Mouse (Mus musculus): ENCODE data around the gene Ctnnd2. TPM values are rescaled to one million over a fixed set of nuclear protein-coding genes. Genes with fewer than 3 reads are reported as not detected.

Gene Ctnnd2
- total RNA-seq, 2 experiments from 2014 or later: 268 to 274 TPM

DNA sequence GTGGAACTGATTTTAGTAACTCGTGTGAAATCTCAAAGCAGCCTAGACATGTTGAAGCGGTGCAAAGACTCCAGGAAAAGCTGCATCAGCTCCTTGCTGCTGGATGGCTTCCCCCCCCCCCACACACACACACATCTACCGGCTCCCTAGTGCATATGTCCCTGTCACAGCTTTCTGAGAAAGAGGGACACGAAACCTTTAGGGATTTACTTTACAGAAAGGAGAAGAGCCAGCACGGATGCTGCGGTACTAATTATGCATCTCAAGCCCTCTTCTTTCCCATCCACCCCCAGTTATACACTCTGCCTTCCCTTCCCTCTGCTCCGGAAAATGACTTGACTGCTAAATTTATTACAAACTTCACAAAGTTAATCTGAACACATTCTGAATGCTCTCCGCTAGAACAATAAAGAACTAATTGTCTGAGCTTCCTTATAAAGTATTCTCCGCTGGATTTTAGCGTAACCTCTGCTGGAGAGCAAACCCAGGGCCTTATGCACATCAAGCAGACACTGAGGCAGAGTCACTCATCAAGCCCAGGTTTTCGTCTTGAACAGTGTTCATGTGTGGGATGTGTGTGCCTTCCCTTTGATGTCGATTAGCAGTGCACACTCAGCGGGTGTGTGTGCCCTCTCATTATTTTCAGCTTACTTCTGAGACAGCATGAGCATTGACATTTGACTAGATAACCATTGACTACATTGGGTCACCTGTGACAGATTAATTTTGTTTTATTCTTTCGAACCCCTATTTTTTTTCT, 510.1 kb downstream of the Ctnnd2 start:
- intact Hi-C loops (cut with DNase I): no loop called here
- peak; percentile 17 to 32 for DNase-seq (ENCODE audit: low spot score in 2 of 2)

DNA sequence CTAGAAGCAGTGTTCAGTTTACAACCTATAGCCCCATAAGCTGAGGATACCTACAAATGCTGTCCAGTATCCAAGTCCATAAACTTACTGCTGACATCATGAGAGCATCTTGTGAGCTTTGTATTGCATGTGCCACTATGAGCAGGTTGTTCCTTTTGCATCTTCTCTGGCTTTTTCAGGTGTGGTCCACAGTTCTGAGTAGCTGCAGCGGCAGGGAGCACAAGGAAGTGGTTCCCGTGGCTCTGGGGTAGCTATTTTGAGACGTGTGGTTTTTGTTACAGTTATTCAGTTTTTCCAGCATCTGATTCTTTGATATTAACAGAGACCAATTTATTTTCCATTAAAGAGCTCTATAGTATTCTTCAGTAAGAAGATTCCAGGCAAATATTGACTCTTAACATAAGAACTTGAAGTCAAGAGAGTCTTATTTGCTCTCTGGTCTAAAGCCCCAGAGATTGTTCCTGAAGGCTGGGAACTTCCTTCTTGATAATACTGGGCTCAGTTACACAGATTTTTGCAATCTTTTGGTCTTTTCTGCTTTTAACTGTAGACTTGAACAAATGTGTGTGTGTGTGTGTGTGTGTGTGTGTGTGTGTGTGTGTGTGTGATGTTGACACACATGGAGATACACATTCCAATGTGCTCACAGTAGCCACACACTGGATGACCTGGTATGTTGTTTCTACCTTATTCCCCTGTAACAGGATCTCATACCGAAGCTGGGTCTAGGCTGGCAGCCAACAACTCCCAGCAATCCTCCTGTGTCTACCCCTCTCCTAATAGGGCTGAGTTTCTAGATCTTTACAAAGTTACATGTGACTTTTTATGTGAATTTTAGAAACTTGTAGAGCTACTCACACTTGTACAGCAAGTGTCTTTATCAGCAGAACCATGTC, 514.1 kb downstream of the Ctnnd2 start:
- intact Hi-C loops (cut with DNase I): no loop called here
- DNase-seq (ENCODE audit: low spot score in 2 of 2): no peak

DNA sequence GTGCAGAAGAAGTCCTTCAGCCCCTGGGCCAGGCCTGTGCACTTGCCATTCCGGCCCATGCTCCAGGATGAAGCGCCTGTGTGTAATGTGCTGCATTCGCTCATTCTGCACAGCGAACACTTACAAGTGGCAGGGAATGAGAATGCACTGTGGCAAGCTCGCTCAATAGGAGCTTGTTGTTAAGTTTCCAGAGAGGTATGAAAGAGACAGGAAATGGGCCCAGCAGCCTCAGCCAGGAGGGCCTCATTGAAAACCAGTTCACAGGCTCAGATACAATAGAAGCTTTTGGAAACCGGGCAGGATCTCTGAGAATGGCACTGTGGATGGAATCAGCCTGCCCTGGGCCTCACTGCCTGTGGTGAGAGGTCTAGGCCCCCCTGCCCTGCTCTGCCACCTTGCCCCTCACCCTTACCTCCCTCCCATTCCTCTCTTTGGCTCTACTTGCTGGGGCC, 521.4 kb downstream of the Ctnnd2 start:
- peak; percentile 19 to 27 for DNase-seq (ENCODE audit: low spot score in 2 of 2)
- intact Hi-C loops (cut with DNase I): no loop called here

DNA sequence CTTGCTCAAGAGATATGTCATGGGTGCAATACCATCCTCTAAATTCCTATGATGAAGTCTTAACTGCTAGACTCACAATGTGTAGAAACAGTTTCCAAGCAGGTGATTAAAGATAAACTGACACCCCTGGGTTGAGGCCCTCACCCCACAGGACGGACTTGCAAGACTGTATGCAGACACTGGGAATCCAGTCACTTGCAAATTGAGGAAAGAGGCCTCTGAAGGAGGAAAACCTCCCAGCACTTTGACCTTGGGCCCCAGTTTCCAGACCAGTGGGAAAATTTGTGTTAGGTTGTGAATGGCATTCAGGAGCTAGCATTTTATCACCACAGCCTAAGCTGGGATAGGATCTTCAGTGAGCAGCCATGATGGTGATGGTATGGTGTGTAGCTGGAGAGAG, 521.9 kb downstream of the Ctnnd2 start:
- DNase-seq (ENCODE audit: low spot score in 2 of 2): no peak
- intact Hi-C loops (cut with DNase I): no loop called here

DNA sequence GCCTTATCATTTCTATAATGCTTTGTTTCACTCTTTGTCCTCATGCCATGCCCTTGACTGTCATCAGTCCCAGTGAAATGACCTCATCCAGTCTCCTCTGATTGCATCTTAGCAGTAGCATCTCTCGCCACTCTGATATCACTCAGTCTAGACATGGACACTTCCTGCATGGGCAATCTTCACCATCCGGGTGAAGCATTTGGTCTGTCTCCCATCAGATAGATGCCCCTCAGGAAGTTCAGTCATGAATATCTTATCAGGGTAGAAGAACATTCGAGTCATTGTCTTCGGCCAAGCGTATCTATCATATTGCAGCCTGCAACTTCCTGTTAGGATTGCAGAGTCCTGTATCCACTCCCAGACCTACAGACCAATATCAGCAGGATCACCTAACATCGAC, 523.5 kb downstream of the Ctnnd2 start:
- no peak for DNase-seq (ENCODE audit: low spot score in 2 of 2)
- intact Hi-C loops (cut with DNase I): no loop called here

DNA sequence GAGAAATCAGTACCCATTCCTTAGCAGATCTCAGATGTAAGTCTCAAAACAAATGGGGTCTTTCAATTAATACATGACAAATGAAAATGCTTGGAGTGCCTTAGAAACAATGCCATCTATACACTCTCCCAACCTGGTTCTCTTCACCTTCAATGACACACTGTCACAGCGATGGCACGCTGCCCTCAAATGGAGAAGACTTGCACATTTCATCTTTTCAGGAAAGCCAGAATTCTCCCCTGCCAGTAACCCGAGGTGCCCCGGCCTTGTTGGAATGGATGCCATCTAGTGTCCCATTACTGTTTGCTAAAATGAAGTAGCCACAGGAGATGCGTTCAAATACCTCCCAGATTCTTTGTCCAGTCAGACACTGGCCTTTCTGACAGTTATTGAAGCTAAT, 525.0 kb downstream of the Ctnnd2 start:
- DNase-seq (ENCODE audit: low spot score in 2 of 2): no peak
- intact Hi-C loops (cut with DNase I): no loop called here

DNA sequence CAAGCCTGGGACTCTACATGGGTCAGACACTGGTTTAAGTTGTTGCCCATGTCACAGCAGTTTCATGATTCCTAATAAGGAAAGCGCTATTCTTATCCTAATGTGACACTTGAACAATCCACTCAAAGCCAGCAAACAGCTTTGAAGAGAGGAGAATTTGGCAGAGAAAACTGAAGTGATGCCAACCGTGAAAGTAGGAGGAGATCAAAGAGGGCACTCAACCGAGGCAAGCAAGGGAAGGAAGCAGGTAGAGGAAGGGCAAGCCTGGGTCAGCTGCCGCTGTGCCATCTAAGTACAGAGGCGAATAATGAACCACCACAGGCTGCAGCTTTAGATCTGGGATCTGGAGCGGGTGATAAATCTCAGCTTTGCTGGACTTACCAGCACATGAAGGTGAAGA, 528.4 kb downstream of the Ctnnd2 start:
- DNase-seq (ENCODE audit: low spot score in 2 of 2): no peak
- intact Hi-C loops (cut with DNase I): no loop called here

DNA sequence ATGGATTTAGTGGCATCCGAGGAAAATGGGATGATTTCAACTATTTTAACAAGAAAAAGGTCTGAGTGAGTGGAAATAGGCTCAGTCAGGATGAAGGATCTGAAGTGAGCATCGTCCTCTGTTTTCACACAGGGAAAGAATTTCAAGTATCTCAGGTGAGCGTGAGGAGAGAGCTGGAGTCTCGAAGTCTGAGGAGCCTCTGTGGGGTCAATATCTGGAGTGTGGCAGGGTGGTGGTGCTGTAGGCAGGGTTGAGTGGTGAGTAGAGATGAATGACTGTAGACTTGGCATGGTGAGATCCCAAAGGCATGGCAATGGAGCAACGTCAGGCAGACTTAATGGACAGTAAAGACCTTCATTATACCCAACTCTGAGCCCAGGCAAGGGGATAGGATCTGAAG, 529.2 kb downstream of the Ctnnd2 start:
- intact Hi-C loops (cut with DNase I): no loop called here
- DNase-seq (ENCODE audit: low spot score in 2 of 2): no peak

DNA sequence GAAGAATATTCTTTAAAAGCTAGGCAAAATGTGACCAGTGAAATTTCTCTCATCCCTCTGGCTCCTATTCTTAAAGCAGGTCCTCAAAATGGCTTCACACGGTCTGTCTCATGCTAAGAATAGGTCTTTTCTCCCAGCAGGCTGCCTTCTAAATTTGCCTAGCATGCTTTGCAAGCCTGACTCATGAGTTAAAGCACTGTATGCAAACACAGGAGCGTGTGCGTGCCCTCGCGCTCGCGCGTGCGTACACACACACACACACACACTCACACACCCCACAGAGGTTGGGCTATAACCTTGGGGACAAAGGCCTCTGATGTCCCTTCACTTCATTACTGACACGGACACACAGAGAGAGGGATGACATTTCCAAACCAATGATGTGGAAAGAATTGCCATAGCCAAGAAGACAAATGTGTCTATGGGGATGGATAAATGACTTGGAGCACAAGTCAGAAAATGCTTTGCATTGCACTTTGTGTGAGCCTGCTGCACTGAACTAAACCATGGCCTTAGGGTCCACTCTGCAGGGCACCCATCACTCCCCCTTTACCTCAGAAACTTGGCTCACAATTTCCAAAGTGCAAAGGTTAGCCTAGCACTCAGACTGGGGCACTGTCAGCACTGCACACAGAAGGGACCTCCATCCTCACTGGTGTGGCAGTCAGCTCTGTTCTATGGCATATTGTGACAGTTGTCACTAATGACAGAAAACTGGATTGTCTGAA, 536.8 kb downstream of the Ctnnd2 start:
- intact Hi-C loops (cut with DNase I): no loop called here

DNA sequence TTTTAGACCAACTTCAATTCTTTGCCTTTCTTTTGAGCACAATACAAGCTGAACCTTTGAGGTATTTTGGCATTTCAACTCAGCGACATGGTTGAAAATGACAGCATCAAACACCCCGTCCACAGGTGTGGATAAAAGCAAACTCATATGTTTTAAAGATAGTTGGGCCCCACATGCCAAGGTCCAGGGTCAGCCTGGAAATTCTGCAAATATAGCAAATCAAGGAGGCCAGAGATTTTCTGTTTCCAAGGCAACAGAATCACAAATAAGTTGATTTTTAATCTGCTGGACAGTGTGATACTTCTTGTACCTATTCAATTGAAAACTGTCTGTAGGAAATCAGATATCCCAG, 537.3 kb downstream of the Ctnnd2 start:
- DNase-seq (ENCODE audit: low spot score in 2 of 2): no peak
- intact Hi-C loops (cut with DNase I): no loop called here

More for the DNA sequence above, 536.8 kb downstream of the Ctnnd2 start:
- DNase-seq (ENCODE audit: low spot score in 2 of 2): peak; percentile 41 to 62

DNA sequence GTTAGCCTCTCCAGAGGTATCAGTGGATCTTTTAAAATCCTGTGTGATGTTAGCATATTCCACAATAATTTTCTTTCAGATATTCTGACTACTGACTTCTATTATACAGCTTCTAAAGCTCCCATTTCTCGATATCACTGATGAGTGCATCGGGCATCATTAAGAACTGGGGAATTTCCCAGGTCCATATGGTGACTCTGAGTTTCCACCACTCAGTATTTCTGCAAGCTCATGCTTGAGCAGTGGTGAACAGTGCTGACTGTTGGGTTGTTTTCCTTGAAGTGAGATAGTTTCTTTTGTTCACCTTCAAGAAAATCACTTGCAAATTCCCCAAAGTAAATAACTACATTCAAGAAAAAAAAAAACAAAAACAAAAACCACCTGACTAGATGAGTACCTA, 542.4 kb downstream of the Ctnnd2 start:
- no peak for DNase-seq (ENCODE audit: low spot score in 2 of 2)
- intact Hi-C loops (cut with DNase I): no loop called here

DNA sequence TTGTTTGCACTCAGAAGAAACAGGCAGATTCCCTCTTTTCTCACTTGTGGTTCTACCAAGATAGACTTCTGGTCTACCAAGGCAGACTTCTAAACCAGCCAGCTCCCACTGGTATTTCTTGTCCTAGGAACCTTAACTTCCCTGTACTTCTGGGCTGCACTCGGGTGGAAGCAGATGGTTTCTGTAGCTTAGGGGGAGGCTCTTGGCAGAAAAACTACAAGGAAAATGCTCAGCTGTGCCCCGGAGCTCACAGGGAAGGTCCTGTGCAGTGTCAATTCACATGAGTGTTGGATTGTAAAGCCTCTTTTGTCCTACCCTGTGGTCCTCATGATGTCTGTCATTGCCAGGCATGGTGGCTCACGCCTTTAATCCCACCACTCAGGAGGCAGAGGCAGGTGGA, 546.4 kb downstream of the Ctnnd2 start:
- DNase-seq (ENCODE audit: low spot score in 2 of 2): no peak
- intact Hi-C loops (cut with DNase I): no loop called here

DNA sequence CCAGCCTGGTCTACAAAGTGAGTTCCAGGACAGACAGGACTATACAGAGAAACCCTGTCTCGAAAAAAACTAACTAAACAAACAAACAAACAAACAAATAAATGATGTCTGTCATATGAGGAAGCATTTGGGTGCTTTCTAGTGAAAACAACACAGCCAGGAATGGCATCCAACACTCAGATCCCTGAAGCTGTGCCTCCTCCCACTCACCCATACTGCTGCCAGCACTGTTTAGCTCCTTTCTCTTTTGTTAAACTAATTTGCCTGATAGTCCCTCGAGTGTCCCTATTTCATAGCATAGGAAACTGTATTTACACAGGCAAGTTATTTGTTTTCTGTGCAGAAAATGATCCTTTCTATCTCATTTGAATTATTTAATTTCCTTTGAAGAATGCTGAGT, 546.8 kb downstream of the Ctnnd2 start:
- intact Hi-C loops (cut with DNase I): no loop called here
- DNase-seq (ENCODE audit: low spot score in 2 of 2): peak in 1 of 2 experiments; percentile 25

DNA sequence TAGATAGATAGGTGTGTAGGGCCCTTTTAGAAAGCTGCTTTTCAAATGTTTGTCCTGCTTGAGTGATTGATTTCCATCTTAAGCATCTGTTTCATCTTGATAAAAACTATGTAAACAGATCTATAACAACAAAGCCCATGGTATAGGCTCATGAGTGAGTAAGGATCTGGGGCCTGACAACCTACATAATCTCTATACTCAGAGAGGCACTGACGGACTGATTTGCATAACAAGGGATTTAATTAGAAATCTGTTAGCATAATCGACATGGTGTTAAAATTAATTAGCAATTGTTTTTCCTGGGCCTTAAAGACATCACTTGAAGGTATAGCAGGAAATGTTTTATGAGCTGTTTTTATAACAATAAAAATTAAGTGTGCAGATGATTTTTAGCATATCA, 548.7 kb downstream of the Ctnnd2 start:
- intact Hi-C loops (cut with DNase I): no loop called here
- no peak for DNase-seq (ENCODE audit: low spot score in 2 of 2)

DNA sequence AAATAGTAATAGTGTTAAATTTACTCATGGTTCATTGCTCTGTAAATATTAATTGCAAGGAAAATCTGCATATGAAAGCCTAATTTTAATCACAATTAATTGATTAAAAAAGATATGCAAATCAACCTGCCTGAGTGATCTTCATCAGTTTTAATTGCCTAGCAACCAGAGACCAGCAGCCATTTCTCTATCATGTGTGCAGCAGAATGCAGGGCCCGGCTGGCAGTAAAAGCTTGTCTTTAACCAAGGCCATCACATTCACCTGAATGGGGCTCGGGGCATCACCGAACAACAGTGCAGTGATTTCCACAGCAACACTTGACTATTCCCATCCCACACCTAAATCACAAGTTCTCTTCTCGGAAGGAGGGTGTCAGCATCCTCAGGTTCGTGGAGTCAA, 553.7 kb downstream of the Ctnnd2 start:
- intact Hi-C loops (cut with DNase I): no loop called here

DNA sequence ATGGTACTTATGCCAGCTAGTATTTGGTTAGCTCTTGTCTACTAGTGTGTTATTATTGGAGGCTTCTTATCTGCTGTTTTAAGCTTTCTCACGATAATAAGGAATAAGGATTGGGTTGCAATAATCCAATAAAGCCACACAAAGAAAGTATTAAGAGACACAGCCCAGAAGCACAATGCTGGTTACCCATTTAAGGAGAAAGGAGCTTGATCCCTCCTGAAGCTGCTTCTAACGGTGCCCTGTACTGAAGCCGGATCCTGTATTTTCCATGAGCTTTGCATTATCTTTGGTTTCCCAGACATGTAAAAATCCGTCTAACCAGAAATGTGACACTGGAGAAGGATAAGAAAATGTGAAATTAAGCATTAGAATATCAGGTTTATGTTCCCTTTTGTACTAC, 565.8 kb downstream of the Ctnnd2 start:
- intact Hi-C loops (cut with DNase I): loop anchor here (5.0 kb wide), 1 partner anchor 311 kb away; no protein-coding TSS in a partner anchor

More for the DNA sequence above, 553.7 kb downstream of the Ctnnd2 start:
- DNase-seq (ENCODE audit: low spot score in 2 of 2): no peak

DNA sequence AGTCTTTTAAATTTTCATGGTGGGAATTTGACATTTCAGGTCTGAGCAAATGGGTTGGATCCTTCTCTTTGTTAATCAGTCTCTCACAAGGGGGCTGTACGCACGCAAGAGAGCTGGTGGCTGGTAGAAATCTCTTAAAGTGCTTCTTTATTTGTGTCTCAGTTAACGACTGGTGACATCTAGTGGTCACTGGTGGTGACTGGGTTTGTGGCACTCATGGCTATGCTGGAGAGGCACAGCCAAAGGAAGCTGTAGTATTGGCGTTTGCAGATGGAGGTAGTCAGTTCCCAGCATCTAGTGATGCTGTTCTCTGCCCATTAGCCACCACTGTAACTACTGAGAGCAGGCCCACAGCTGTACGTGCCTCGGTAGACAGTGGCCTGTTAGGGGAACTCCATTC, 568.3 kb downstream of the Ctnnd2 start:
- DNase-seq (ENCODE audit: low spot score in 2 of 2): peak; percentile 64 to 68
- intact Hi-C loops (cut with DNase I): loop anchor here (10.0 kb wide), 1 partner anchor 566 kb away; the partner anchor contains the start of gene Ctnnd2

More for the DNA sequence above, 565.8 kb downstream of the Ctnnd2 start:
- DNase-seq (ENCODE audit: low spot score in 2 of 2): no peak

DNA sequence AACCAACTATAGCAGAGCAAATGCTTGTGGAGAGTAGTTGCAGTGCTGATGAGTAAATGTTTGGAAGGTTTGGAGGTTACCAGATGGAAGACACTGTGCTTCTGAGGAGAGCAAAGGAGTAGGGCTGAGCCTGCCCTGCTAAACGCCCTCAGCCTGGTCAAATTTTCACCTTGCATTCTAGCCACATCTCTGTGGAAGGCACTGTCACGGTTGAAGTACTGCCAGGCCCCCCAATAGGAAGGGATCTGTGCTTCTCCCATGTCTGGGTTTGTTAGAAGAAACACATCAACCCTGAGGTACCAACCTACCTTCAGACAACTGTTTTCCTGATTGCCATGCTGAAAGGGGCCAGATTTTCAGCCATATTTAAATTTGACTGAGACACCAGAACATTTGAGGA, 585.6 kb downstream of the Ctnnd2 start:
- intact Hi-C loops (cut with DNase I): no loop called here
- DNase-seq (ENCODE audit: low spot score in 2 of 2): no peak

DNA sequence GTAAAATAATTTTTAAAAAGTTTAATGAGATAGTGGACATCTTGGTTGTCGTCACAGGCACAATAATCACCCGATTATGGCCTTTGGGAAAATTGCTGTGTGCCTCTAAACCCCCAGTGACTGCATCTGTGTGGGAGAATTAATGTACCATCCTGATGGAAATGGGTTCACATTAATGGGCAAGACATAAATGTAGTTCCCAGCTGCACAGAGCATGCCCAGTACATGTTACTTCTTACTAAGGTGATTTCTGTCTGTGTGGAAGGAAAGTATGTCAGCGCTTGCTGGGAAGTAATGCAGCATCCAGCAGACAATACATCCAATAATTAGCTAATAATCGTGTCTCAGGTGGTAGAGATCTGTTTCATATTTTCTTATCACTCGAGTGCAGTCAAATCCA, 589.8 kb downstream of the Ctnnd2 start:
- intact Hi-C loops (cut with DNase I): no loop called here

DNA sequence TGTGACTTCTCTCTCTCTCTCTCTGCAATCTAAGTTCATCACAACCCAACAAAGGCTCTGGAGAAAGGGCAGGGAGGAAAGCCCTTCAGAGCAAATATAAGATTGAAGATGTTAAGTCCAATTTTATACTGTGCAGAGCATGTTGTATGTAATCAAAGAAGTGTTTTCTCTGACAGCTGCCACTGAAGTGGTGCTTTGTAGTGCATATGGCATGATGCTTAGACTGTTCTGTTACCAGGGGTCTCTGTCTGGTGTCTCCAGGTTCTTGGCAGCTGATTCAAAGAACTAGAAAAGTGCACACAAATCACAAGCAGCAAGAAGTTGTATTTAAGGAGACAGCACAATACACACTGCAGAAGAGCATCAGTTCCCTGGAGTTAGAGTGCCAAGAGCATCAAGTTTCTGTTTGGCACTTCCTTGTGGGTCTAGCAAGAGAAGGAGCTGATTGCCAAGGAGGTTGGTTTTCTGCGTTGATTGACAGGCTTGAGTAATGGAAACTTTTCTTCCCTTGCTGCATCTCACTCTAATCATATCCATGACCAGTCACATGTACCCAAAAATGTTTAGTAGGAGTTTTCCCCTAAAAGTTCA, 590.4 kb downstream of the Ctnnd2 start:
- intact Hi-C loops (cut with DNase I): no loop called here
- DNase-seq (ENCODE audit: low spot score in 2 of 2): no peak

More for the DNA sequence above, 589.8 kb downstream of the Ctnnd2 start:
- no peak for DNase-seq (ENCODE audit: low spot score in 2 of 2)
